Mouse (Mus musculus) left cerebral cortex, postnatal 4 days (tissue): ENCODE measurements at regions not wholly inside any gene's neighbourhood (a gene's known extent, or its start where the extent isn't known, plus 50 kb on each side); places are given as distances from the start of the nearest gene placed in this dataset.

Source experiments
- DNase-seq: peaks from one replicate; pipeline ENCODE4 v3.0.0-alpha.2; 2022
- intact Hi-C: fragments of 180-260 bp; cut with DNase I; formaldehyde crosslinking; loops from one replicate; pipeline ENCODE4 v1.15.1; 2025

- intact Hi-C loops: no loop called here
- no peak for DNase-seq
These were observed 343.5 kb upstream of the Cdh20 start for GRCm38 (mm10) chr1:104424796-104425195.

- intact Hi-C loops: no loop called here
- no peak for DNase-seq
These were observed 343.0 kb upstream of the Cdh20 start for GRCm38 (mm10) chr1:104425307-104425706.

GRCm38 (mm10) chr1:104449678-104450077 is 318.7 kb upstream of the Cdh20 start:
- intact Hi-C loops: no loop called here
- DNase-seq: peak; percentile 1

GRCm38 (mm10) chr1:104468571-104468970 is 299.8 kb upstream of the Cdh20 start:
- DNase-seq: peak; percentile 39
- intact Hi-C loops: no loop called here

- intact Hi-C loops: no loop called here
- DNase-seq: no peak
These were observed 288.6 kb upstream of the Cdh20 start for GRCm38 (mm10) chr1:104479757-104480156.
